Mouse (Mus musculus) kidney, postnatal 36 days (tissue): ENCODE measurements around the gene Sox4.

Experiments
- DNase-seq, 2 experiments: peaks; one replicate each; pipeline ENCODE4 v3.0.0; 2021 to 2022; ENCODE audit warnings: mixed read lengths in 2 of 2

Sox4 gene

DNA sequence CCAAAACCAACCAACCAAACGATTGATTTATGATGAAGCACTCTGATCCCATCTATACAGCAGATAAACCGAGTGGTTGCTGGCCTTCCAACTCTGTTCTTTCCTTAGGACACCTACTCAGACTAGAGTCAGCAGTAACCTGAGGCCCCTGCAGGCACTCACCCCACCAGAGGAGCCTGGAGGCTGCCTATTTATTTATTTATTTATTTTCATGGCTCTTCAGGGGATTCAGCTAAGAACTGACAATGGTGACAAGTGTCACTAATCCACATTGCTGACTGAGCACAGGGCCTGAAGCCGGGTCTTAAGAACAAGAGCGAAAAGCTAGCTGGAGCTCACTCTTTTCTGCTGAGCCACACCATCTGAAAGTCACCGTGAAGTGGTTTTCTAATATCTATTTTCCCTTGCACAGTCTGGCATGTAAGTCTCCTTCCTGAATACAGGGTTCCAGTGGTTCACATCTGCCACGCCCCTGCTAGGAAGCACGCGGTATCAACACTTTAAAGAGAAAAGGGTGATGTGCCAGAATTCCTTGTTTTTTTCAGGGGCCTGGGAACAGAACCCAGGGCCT is 6.9 kb downstream of the Sox4 start:
- no peak for DNase-seq

DNA sequence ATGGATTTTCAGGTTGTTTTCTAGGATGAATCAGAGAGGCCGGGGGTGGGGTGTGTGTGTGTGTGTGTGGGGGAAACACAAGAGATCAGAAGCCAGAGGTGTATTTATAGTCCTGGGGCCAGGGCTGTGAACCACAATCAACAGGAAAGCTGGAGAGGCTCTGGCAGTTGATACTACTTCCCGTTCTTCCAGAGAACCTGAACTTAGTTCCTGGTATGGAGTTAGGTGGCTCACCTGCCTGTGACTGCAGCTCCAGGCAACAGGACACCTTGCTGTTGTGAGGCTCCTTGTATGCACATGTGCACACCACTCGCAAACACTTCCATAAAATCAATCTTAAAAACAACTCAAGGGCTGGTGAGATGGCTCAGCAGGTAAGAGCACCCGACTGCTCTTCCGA is 7.8 kb downstream of the Sox4 start:
- DNase-seq, result no peak

DNA sequence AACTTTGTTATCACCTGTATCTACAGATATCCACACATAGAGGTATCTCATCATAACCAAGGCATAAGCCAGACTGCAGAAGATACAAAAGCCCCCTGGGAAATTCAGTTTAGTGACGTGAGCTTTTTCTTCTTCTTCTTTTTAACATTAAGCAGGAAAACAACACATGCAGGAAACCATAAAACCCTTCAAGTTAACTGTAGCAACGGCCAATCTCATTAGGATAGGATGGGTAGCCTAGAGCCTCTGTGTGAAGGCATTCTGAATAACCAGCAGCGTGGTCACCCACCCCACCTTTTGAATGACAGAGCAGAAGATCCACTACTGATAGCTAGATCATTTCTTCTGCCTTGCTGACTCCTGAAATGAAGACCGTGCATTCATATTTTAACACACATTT is 10.6 kb downstream of the Sox4 start:
- DNase-seq, result no peak

DNA sequence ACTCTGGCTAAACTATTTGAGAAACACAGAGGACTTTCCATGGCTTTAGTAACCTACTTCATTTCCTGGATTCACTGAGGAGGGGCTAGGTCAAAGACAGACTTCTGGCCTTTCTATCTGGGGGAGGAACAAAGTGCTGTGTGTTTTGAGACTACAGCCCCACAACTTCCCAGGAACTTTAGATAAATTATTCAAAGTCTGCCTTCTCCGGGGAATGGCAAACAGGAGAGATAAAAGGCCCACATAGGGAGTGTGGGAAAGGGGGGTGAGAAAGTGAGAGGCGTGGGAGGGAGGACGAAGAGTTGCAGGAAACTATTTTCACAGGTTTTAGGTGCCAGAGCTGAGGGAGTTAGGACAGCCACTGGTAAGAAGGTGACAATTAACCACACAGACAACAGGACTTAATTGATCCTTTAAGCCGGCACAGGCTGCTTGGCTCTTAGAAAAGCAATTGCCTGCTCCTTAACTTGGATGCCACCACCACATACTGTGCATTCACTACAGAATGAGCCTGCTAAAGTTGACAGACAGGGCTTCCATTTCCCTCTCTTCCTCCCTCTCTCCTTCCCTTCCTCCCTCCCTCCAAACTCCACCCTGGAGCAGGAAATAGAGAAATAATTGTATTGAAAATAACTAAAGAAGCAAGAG is 11.4 kb downstream of the Sox4 start:
- no peak for DNase-seq

DNA sequence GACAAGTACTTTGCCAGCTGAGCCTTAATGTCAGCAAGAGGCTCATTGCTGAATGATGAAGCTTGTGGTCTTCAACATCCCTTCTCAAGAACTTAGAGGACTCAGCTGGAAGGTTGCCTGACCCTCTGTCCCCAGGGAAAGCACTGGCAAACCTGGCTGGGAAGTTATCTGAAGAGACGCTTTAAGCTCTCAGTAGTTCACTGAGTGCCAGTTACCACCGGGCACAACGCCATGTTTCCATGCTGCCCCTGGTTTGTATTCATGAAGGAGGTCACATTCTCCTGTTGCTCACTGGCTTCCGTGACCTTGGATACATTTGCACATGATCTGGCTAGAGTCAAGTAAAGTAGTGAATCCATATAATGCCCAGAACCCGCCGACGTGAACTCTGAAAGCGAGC is 20.1 kb downstream of the Sox4 start:
- DNase-seq, result peak; percentile 52 to 56

DNA sequence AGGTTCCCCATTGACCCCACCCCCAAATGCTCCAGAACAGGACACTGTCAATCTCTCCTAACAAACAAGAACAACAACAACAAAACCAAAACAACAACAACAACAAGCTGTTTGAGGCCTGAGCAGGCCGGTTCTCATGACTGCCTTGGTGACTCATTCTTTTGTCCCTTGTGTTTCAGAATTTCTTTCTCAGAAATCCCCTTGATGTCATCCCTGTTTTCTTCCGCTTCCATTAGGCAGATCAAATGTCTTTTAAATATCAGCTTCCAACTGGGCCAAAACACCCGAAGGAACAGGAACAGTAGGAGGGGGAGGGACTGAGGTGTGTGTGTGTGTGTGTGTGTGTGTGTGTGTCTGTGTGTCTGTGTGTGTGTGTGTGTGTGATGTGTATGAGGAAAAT is 21.7 kb downstream of the Sox4 start:
- DNase-seq, result peak in 1 of 2 experiments; percentile 8

DNA sequence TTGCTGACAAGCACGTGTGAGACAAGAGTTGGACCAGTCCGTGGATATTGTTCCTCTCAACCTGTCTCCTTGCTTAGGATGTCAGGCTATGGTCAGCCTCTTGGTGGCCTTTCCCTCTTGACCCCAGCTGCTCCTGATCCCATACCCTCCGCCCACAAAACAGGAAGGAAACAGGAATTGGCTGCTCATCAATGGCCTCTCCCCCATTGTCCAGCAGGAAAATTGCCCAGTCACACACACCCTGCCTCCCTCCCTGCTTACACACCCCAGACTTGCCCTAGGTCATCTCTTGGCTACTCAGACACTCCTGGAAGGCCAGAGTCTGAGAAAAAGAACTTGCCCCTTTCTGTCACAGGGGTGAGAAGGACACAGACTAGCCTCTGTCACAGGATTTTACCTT is 22.2 kb downstream of the Sox4 start:
- peak; percentile 46 to 70 for DNase-seq

DNA sequence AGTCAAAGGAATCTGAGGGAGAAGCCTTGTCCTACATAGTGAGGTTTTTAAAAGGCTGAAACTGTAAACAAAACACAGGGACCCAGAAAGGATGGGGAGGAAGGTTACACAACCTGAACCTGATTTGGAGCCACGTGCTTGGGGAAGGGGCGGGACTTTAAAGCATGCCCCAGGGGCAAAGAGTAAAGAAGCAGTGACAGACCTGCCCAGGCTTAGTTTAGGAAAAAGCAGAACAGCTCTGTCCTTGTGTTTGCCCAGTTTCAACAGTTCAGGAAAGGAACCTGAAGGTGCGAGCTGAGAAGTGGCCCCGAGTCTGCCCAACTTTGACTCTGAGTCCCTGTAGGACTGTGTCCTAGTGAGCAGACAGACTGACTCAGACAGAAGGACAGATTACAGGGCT is 23.1 kb downstream of the Sox4 start:
- peak; percentile 31 to 38 for DNase-seq

DNA sequence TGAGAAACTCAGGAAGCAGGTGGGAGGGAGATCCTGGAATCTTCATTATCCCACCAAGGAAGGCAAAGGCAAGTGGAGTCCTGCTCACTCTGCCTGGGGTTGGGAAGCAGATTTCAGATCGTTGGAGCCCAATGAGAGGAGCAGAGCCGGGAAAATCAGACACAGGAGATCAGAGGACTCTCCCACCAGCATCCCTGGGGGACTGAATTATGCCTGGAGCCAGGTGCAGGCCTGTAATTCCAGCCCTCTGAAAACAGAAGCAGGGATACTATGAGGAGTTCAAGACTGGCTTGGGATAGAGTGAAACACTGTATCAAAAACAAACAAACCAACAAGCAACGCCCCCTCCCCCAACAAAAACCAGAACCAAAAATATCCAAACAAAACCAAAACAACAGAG is 23.6 kb downstream of the Sox4 start:
- DNase-seq, result no peak

DNA sequence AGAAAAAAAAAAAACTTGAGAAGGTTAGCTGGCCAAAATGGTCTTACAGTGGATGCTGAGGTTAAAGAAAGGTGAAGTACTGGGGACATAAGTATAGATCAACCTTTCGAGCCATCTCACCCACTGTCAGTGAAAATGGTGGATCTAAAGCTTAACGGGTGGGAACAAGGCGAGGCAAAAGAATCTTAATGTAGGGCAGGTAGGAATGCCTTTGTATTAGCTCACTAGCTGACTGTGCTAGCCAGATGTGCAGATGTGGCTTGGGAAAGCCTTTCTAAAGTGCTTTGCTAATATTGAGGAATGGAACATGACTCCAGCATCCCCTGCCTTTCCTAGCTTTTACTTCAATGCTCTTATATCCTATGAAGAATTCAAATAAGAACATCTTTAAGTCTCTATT is 30.4 kb downstream of the Sox4 start:
- DNase-seq, result no peak

DNA sequence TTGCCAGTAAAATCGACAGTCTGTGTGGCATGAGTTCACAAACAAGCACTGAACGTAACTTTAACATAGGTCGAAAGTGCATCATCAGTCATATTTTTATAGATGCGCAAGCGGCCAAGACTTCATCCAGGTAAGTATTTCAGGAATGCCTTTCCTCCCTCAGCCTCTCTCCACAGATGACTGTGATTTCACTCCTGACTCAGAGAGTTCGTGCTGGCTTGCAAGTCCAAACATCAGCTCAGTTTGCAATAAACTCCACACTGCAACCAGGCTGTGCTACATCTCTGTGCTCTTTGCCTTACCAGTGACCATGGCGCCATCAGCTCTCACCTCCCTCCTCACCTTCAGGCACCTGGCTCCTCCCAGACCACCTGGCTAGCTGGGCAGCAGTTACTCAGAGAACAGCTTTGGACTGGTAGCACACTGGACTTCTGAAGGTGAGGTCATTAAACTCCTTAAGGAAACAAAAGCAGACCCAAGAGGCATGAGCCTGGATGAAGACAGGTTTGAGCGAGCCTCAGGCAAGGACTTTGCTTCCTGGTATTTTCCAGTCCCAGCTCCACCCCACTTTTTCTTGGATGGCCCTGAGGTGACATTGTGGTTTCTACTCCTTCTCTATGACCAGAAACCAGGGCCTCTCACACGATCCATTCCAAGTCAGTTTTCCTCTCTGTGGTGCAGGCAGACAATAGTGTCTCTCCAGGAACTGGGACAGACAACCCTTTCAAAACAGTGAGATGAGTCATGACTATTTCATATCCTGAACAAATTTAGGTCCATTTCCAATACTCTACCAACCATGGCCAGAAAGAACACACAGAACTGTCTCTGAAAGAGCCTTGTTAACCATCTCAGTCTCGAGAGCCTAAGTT is 35.9 kb downstream of the Sox4 start:
- peak; percentile 6 to 24 for DNase-seq

DNA sequence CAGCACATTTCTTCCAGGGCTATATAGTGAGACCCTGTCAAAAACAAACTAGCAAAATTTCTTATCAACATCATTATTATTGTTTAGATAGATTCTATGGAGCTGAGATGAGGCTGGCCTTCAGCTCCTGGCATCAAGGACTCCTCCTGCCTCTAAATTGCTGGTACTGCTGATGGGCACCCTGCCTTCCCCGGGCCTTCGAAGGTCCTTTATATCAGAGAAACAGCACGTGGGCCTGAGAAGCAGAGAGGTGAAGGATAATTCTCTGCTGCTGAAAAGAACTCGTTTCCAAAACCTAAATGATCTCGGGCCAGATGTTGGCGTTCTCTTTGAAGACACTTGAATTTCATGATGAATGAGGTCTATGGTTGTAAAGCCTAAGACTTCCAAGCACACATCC is 39.9 kb downstream of the Sox4 start:
- DNase-seq, result no peak

DNA sequence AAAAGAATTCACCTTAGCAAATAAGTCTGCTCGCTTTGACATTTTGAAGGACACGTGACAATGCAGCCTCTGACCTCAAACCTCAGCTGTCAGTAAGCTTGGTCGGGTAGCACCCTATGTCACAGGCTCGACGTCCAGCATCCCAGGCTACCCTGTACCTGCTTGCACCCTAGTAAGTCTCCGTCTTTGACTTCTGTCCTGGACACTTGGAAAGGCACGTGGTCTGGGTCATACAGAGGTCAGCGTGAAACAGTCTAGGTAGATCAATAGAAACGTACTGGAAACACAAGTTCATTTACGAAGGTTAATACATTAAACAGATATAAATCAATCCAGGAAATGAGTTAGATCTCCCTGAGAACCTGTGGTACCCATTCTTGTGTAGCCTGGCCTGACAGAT is 46.5 kb downstream of the Sox4 start:
- DNase-seq, result no peak
